Mouse (Mus musculus) hindbrain, embryonic 16.5 days (tissue): ENCODE measurements around the gene 4930404N11Rik. TPM values are rescaled to one million over a fixed set of nuclear protein-coding genes. Genes with fewer than 3 reads are reported as not detected.
A peak's percentile ranks its signal among the peaks of the same experiment; 100 is the strongest.

Experiments used
- ATAC-seq: fragments of 200-750 bp; cut with Nextera tagmentation; 2 replicates; pipeline ENCODE4 v1.8.0; 2017; ENCODE audit warnings: moderate TSS enrichment, moderate library complexity
- H3K27ac ChIP-seq: fragments of 300-500 bp; sonication (generic); 2 replicates; pipeline ENCODE4 v1.5.1; 2014; ENCODE audit warnings: low read depth, mild to moderate bottlenecking, control low read depth, low read length, moderate library complexity
- H3K27me3 ChIP-seq: fragments of 300-500 bp; sonication (generic); replicated peaks from 2 replicates; pipeline ENCODE4 v1.6.1; 2014; ENCODE audit warnings: low read length; ENCODE audit not compliant: control insufficient read depth, insufficient read depth
- H3K36me3 ChIP-seq: fragments of 300-500 bp; sonication (generic); 2 replicates; pipeline ENCODE4 v1.6.1; 2014; ENCODE audit warnings: mild to moderate bottlenecking, low read length, moderate library complexity, mixed read lengths; ENCODE audit not compliant: control insufficient read depth, insufficient read depth
- H3K4me1 ChIP-seq: fragments of 300-500 bp; sonication (generic); 2 replicates; pipeline ENCODE4 v1.6.1; 2014; ENCODE audit warnings: low read depth, low read length; ENCODE audit not compliant: control insufficient read depth, insufficient read depth
- H3K4me2 ChIP-seq: fragments of 300-500 bp; sonication (generic); 2 replicates; pipeline ENCODE4 v1.6.1; 2014; ENCODE audit warnings: mild to moderate bottlenecking, low read length, control low read depth, moderate library complexity
- H3K4me3 ChIP-seq: fragments of 300-500 bp; sonication (generic); 2 replicates; pipeline ENCODE4 v1.5.1; 2014; ENCODE audit warnings: mild to moderate bottlenecking, low read length, control low read depth, moderate library complexity
- H3K9ac ChIP-seq: fragments of 300-500 bp; sonication (generic); 2 replicates; pipeline ENCODE4 v1.6.1; 2014; ENCODE audit warnings: low read depth, mild to moderate bottlenecking, control low read depth, low read length, moderate library complexity
- H3K9me3 ChIP-seq: fragments of 300-500 bp; sonication (generic); 2 replicates; pipeline ENCODE4 v1.6.1; 2014; ENCODE audit warnings: mild to moderate bottlenecking, low read length, moderate library complexity; ENCODE audit not compliant: control insufficient read depth
- WGBS: fragments of 180-500 bp; shearing (Covaris S2); extraction: QIAGEN DNeasy Blood & Tissue Kit; methylation state at CpG from one replicate; pipeline ENCODE4 v1.1.7; 2014; 5-methylcytosine and 5-hydroxymethylcytosine counted together
- polyA plus RNA-seq: library from polyadenylated mRNA; unstranded; fragments of >200 nt; fragmentation: Nextera tagmentation; extraction: Ambion mirVana; gene quantifications from 2 replicates; pipeline ENCODE4 v1.2.1, GENCODE M21; 2015

4930404N11Rik gene
- polyA plus RNA-seq, 1 experiment from 2014 or later: 0.49 TPM

GRCm38 (mm10) chr10:81320550-81321347 is 44.9 kb downstream of the 4930404N11Rik start, which contains the start of gene Cactin:
Gene Cactin, plus strand, starts transcription at chr10:81321103.
- peak; percentile 95 for ATAC-seq
- WGBS: under 1% methylated on average over 64 of the region's 68 CpGs
- H3K4me1 ChIP-seq: peaks cover 22% of the 10 kb centered on the region
- peaks cover 54% of the 10 kb centered on the region for H3K36me3 ChIP-seq
- no peaks in the 10 kb centered on the region for H3K27me3 ChIP-seq
- H3K4me2 ChIP-seq: peak within 1 kb of the TSS; percentile 90
- H3K9ac ChIP-seq: peak within 1 kb of the TSS; percentile 89
- H3K4me3 ChIP-seq: peak within 1 kb of the TSS; percentile 94
- no peaks in the 10 kb centered on the region for H3K9me3 ChIP-seq
- H3K27ac ChIP-seq: peak within 1 kb of the TSS; percentile 93

DNA sequence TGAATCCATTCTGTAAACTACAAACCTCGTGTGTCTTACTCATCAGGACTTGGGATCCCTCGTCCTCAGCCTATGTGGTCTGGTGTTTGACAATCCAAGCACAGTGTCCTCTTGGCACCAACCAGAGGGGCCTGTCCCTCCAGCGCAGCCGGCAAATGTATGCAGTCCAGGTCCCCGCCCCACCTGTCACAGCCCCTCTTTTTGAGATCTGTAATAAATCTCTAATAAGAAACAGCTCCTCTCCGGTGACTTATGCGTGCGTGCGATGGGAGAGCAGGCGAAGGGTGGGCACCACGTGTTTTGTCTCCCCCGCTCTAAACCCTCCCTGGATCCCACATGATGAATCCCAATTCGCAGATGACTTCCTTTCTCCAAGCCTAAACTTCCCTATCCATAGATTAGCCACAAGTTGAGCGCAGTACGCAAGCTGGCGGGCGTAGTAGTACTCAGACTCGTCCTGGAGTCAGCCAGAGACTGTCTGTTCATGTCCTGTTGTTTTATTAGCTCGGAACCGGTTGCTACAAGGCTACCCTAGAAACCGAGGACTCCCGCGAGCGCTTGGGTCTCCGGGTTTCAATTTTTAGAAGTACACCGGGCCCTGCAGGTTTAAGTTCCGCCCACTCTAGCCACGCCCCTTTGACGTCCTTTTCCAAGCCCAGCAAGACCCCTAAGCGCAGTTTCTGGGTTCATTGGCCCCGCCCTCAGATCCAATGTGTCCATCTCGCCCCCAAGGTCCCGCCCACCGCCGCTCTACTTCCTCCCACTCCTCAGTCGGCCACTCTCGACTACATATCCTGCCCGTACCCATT is 45.7 kb downstream of the 4930404N11Rik start:
- peak; percentile 2 for ATAC-seq
- Histone ChIP-seq H3K36me3 (peaks cover 48% of the 10 kb centered on the region), H3K9me3 (no peaks in the 10 kb centered on the region)

GRCm38 (mm10) chr10:81319330-81319699 is 46.3 kb downstream of the 4930404N11Rik start:
- Histone ChIP-seq H3K9ac (peak overlapping the region; percentile 51; the same call in 1 of the 2 replicates), H3K9me3 (no peaks in the 10 kb centered on the region), H3K36me3 (peaks cover 48% of the 10 kb centered on the region), H3K4me3 (peak overlapping the region; percentile 94), H3K27me3 (no peaks in the 10 kb centered on the region), H3K4me2 (peak overlapping the region; percentile 65), H3K4me1 (peaks cover 22% of the 10 kb centered on the region), H3K27ac (peak overlapping the region; percentile 93)
- no peak for ATAC-seq
- WGBS: 38% methylated on average over 8 of the region's 8 CpGs

More for the DNA sequence above, 45.7 kb downstream of the 4930404N11Rik start:
- Histone ChIP-seq H3K4me1 (peaks cover 22% of the 10 kb centered on the region), H3K9ac (peak overlapping the region; percentile 51), H3K27me3 (no peaks in the 10 kb centered on the region), H3K27ac (peak overlapping the region; percentile 93), H3K4me3 (peak overlapping the region; percentile 94), H3K4me2 (peak overlapping the region; percentile 65)
- 1% methylated on average over 38 of the region's 38 CpGs for WGBS

DNA sequence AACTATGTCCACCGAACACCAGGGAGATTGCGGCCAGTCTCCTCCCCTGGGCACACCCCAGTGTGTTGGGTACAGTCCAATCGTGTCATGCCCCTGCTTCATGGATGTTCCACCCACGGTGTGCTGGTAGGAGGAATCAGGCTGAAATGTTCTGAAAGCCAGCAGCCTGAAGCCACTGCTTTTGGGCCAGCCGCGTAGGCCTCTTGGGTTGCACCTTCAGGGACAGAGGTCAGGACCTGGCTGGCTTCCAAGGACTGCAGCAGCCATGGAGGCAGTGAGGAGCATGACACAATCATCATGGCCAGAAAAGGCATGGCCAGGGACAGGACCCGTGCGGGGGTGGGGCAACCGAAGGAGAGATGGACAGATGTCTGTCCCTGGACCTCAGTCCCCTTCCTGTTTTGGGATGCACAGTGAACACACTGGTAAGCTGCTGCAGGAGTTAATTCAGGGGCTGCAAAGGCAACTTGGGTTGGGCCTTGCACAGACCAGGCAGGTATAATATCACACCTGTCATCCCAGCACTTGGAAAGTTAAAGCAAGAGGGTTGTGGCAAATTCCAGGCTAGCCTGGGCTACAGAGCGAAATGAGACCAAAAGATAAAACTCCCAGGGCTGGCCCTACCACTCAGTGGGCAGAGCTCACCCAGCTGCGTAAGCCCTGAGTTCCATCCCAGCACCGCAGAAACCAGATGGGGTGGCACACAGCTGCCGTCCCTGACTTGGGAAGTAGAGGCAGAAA is 46.9 kb downstream of the 4930404N11Rik start:
- no peak overlapping the region for H3K4me3 ChIP-seq
- no peak overlapping the region; the same call in 1 of the 2 replicates for H3K4me2 ChIP-seq
- no peak overlapping the region; the same call in none of the 2 replicates for H3K9ac ChIP-seq
- H3K9me3 ChIP-seq: no peaks in the 10 kb centered on the region
- H3K27ac ChIP-seq: no peak overlapping the region
- ATAC-seq: no peak
- WGBS: 89% methylated on average over 13 of the region's 13 CpGs
- no peaks in the 10 kb centered on the region for H3K27me3 ChIP-seq
- H3K4me1 ChIP-seq: peaks cover 22% of the 10 kb centered on the region
- peaks cover 47% of the 10 kb centered on the region for H3K36me3 ChIP-seq

- Histone ChIP-seq H3K9me3 (no peaks in the 10 kb centered on the region), H3K9ac (no peak overlapping the region), H3K27ac (no peak overlapping the region), H3K4me1 (peaks cover 19% of the 10 kb centered on the region), H3K4me3 (no peak overlapping the region), H3K27me3 (no peaks in the 10 kb centered on the region), H3K4me2 (peak overlapping the region; percentile 2; the same call in 1 of the 2 replicates), H3K36me3 (peaks cover 45% of the 10 kb centered on the region)
- no peak for ATAC-seq
- 18% methylated on average over 20 of the region's 20 CpGs for WGBS
These were observed 48.3 kb downstream of the 4930404N11Rik start for GRCm38 (mm10) chr10:81317273-81317672.

DNA sequence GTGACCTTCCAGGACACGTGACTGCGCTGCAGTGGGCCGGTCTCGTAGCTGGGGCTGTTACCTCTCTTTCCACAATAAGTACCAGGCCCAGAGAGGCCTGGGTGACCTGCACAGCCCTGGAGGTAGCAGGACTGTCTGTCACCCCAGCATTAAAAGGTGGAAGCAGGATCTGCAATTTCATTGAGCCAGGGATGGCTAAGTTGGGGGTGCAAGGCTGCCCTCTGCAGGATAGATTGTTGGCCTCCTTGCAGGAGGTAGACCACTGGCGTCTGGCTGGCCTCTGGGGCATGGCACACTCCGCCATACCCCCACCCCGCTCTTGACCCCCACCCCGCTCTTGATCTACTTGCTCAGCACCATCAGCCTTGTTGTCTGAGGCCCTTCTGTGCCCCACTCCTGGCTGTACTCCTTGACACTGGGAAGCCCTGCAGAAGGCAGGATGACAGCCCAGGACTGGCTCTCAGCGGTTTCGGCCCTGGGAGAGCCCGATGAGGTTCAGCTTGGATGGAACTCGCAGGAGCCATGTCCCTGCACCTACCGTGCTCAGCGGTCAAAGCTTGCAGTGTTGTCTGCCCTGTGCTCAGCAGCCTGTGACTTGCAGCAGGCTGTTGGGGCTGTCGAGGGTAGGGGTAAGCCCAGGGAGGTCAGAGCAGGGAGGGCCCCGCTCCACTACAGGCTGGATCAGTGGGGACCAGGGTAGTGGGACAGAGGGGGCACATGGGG is 49.1 kb downstream of the 4930404N11Rik start:
- H3K4me2 ChIP-seq: peak overlapping the region; percentile 2; the same call in 1 of the 2 replicates
- ATAC-seq: no peak

DNA sequence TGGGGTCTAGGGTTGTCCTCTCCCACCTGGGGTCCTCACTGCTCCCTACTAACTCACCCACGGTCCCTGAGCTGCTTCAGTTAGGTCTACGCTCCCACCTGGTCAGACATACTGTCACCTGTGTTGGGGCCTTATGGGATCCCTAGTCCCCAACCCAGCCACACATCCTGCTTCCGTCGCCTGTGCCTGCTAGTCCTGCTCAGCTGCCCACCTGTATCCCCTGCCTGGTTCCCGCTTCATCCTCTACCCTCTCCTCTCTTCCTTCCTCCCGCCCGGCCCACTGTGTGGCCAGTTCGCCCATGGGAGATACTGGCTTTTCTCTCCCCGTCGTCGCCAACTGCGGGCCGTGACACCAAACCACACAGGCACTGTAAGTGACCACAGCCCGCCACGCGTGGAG is 50.0 kb downstream of the 4930404N11Rik start:
- 92% methylated on average over 16 of the region's 16 CpGs for WGBS
- Histone ChIP-seq H3K4me3 (no peak overlapping the region), H3K27ac (no peak overlapping the region), H3K9me3 (no peaks in the 10 kb centered on the region), H3K36me3 (peaks cover 56% of the 10 kb centered on the region), H3K27me3 (no peaks in the 10 kb centered on the region), H3K4me1 (peaks cover 11% of the 10 kb centered on the region), H3K4me2 (no peak overlapping the region), H3K9ac (no peak overlapping the region)
- ATAC-seq: no peak

More for the DNA sequence above, 49.1 kb downstream of the 4930404N11Rik start:
- no peaks in the 10 kb centered on the region for H3K9me3 ChIP-seq
- no peak overlapping the region for H3K27ac ChIP-seq
- peaks cover 49% of the 10 kb centered on the region for H3K36me3 ChIP-seq
- no peaks in the 10 kb centered on the region for H3K27me3 ChIP-seq
- no peak overlapping the region for H3K4me3 ChIP-seq
- H3K9ac ChIP-seq: 0 out of 2 replicates have a peak overlapping the region, but pooled peaks have one; percentile 11
- peaks cover 12% of the 10 kb centered on the region for H3K4me1 ChIP-seq
- 48% methylated on average over 16 of the region's 16 CpGs for WGBS

GRCm38 (mm10) chr10:81314201-81314600 is 51.4 kb downstream of the 4930404N11Rik start:
- no peak for ATAC-seq
- Histone ChIP-seq H3K4me3 (no peak overlapping the region), H3K36me3 (peaks cover 62% of the 10 kb centered on the region), H3K4me2 (no peak overlapping the region), H3K27me3 (no peaks in the 10 kb centered on the region), H3K9ac (no peak overlapping the region), H3K4me1 (peaks cover 5% of the 10 kb centered on the region), H3K9me3 (no peaks in the 10 kb centered on the region), H3K27ac (no peak overlapping the region)
- 81% methylated on average over 7 of the region's 7 CpGs for WGBS
